ENCODE assay signal across 30 mouse cellular contexts in the genomic region with DNA sequence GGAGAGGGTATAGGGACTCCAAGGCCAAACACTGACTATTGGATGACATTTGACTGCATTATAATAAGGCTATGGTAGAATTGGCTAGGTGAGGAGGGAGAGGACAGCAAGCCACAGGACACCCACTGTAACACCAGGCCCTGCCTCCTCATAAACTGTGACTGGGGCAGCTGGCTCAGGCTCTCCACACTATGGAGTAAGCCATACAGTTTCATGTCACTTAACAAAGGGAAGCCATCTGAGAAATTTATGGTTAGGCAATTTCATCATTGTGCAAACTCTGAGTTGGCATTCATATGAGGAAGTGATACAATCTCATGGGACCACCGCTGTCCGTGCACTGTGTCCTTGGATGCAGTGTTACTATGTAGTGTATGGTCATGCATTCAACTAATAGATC.
A peak's percentile ranks its signal among the peaks of the same experiment; 100 is the strongest.
DNase-seq lines count a peak whose midpoint lies in the region; ATAC-seq and TF ChIP-seq lines count a peak whose summit lies in the region.
"Had no signal": no experiment of that assay in that cellular context is flagged by ENCODE, and none has a peak within 500 bp of the region (broad histone marks: within the 10 kb centered on the region; RNA-seq: fewer than 3 reads in every experiment).

No protein-coding gene starts in this region.

- 59% methylated on average over 2 of the region's 2 CpGs for WGBS in lung, postnatal 0 days
- WGBS in lung, adult 2 months, result 59% methylated on average over 2 of the region's 2 CpGs

- H3K27me3 ChIP-seq in lung, postnatal 0 days (replicated peaks; ENCODE audit: insufficient read depth, low read length), result no peaks in the 10 kb centered on the region
- H3K27me3 ChIP-seq: forebrain, embryonic 13.5 days; heart, embryonic 13.5 days; hindbrain, embryonic 12.5 days; liver, embryonic 15.5 days; midbrain, embryonic 13.5 days had no signal

- H3K9ac ChIP-seq in lung, postnatal 0 days (replicated peaks; ENCODE audit: low read depth), result no peak overlapping the region
- H3K9ac ChIP-seq: forebrain, embryonic 13.5 days; heart, embryonic 13.5 days; hindbrain, embryonic 12.5 days; liver, embryonic 15.5 days; midbrain, embryonic 13.5 days had no signal

- TF ChIP-seq POLR2A in lung, adult 2 months (IDR thresholded peaks at IDR 0.05; ENCODE audit: borderline replicate concordance, extremely low read depth, low read depth, low read length), result no peak

- DNase-seq in lung, postnatal 0 days (ENCODE audit: low spot score), result peak; percentile 68
- DNase-seq in lung, adult 2 months, result no peak
- DNase-seq in c-Kit-positive CD71-negative TER-119-negative erythroid progenitor cells, embryonic 14.5 days (ENCODE audit: low read depth), result peak; percentile 35
- no peak for DNase-seq in embryo, embryonic 9.5 days (ENCODE audit: extremely low spot score)
- no peak for DNase-seq in layer of hippocampus, adult 2 months (ENCODE audit: low spot score in 2 of 2)
- DNase-seq: adrenal gland, postnatal 10 days; cerebellum, adult 11-12 months; cerebellum, adult 9-11 months; gastrocnemius, postnatal 25 days; heart, adult 2 months; heart, postnatal 10 days; kidney, adult 8-10 months; kidney, postnatal 4 days; lung, postnatal 10 days; right cerebral cortex, adult 18-20 months; right cerebral cortex, postnatal 4 days; thymus, adult 18-20 months; thymus, postnatal 25 days had no signal

- H3K27ac ChIP-seq in lung, postnatal 0 days (ENCODE audit: low read length), result no peak overlapping the region
- H3K27ac ChIP-seq in layer of hippocampus, adult 2 months, result no peak overlapping the region
- H3K27ac ChIP-seq: forebrain, embryonic 13.5 days; heart, adult 2 months; heart, embryonic 13.5 days; hindbrain, embryonic 12.5 days; hindbrain, postnatal 0 days; kidney, postnatal 0 days; liver, embryonic 15.5 days; midbrain, embryonic 13.5 days; stomach, postnatal 0 days had no signal

- 0 out of 2 replicates have a peak, but pooled peaks have one; percentile 43 for ATAC-seq in lung, postnatal 0 days
- peak; percentile 82 for ATAC-seq in megakaryocyte, adult 5-6 weeks (ENCODE audit: poor library complexity, severe bottlenecking)
- ATAC-seq in inflammation-experienced regulatory T-cells, adult 6 months, result no peak
- ATAC-seq: forebrain, embryonic 13.5 days; hindbrain, postnatal 0 days; intestine, embryonic 16.5 days; midbrain, embryonic 13.5 days had no signal

- H3K4me3 ChIP-seq in lung, postnatal 0 days (ENCODE audit: low read depth, low read length), result no peak overlapping the region
- no peak overlapping the region for H3K4me3 ChIP-seq in lung, adult 2 months (replicated peaks; ENCODE audit: extremely low read depth, low read depth, low read length)
- H3K4me3 ChIP-seq in layer of hippocampus, adult 2 months, result no peak overlapping the region
- H3K4me3 ChIP-seq: forebrain, embryonic 13.5 days; heart, adult 2 months; heart, embryonic 13.5 days; hindbrain, embryonic 12.5 days; liver, embryonic 15.5 days; midbrain, embryonic 13.5 days had no signal

- no peak overlapping the region for H3K4me2 ChIP-seq in lung, postnatal 0 days (replicated peaks; ENCODE audit: low read depth, low read length)
- H3K4me2 ChIP-seq: forebrain, embryonic 13.5 days; heart, embryonic 13.5 days; hindbrain, embryonic 12.5 days; liver, embryonic 15.5 days; midbrain, embryonic 13.5 days had no signal

- H3K4me1 ChIP-seq in lung, postnatal 0 days (ENCODE audit: insufficient read depth, low read depth, low read length), result no peaks in the 10 kb centered on the region
- no peaks in the 10 kb centered on the region; the same call in 1 of the 2 replicates for H3K4me1 ChIP-seq in lung, adult 2 months (ENCODE audit: control insufficient read depth, insufficient read depth, low read length)
- H3K4me1 ChIP-seq: forebrain, embryonic 13.5 days; heart, embryonic 13.5 days had no signal

- no peaks in the 10 kb centered on the region for H3K9me3 ChIP-seq in lung, postnatal 0 days (ENCODE audit: low read length)
- H3K9me3 ChIP-seq: forebrain, embryonic 13.5 days; G1E; heart, embryonic 13.5 days; hindbrain, embryonic 12.5 days; liver, embryonic 15.5 days; midbrain, embryonic 13.5 days had no signal

- no peaks in the 10 kb centered on the region for H3K36me3 ChIP-seq in lung, postnatal 0 days (ENCODE audit: insufficient read depth, low read length)
- H3K36me3 ChIP-seq: heart, embryonic 13.5 days; hindbrain, embryonic 12.5 days; liver, embryonic 15.5 days; midbrain, embryonic 13.5 days had no signal

- no peak for TF ChIP-seq CTCF in lung, postnatal 0 days (IDR thresholded peaks at IDR 0.05)
- no peak for TF ChIP-seq CTCF in lung, adult 2 months (IDR thresholded peaks at IDR 0.05; ENCODE audit: insufficient read depth, low read length)
- no peak for TF ChIP-seq CTCF in layer of hippocampus, adult 2 months (conservative IDR thresholded peaks at IDR 0.05)

- no peak for TF ChIP-seq EP300 in lung, postnatal 0 days (IDR thresholded peaks at IDR 0.05)

Comparison
In these comparisons a context has a peak if more than half of its experiments do, and no peak if none do; other contexts are left out.
1. DNase-seq: peak in lung, postnatal 0 days (single experiment) and c-Kit-positive CD71-negative TER-119-negative erythroid progenitor cells, embryonic 14.5 days (single experiment); none in lung, adult 2 months (single experiment), embryo, embryonic 9.5 days (single experiment) and layer of hippocampus, adult 2 months (0 of 2).